Mouse (Mus musculus) heart, postnatal 10 days (tissue): Measurements from ENCODE around the gene Cdh4. TPM values are rescaled to one million over a fixed set of nuclear protein-coding genes. Genes with fewer than 3 reads are reported as not detected.

Source experiments
- DNase-seq, 2 experiments: peaks; one replicate each; pipeline ENCODE4 v3.0.0; 2021
- intact Hi-C: fragments of 180-260 bp; cut with DNase I; formaldehyde crosslinking; loops from one replicate; pipeline ENCODE4 v1.15.1; 2025
- total RNA-seq, 2 experiments: library from RNA; stranded (reverse); gene quantifications; 2 replicates each; pipeline ENCODE4 v1.2.3; 2021

The Cdh4 gene
- 1 to 10 TPM in 1 of 2 experiments, under 1 TPM in 1; 0.99 to 1.7 TPM for total RNA-seq

DNA sequence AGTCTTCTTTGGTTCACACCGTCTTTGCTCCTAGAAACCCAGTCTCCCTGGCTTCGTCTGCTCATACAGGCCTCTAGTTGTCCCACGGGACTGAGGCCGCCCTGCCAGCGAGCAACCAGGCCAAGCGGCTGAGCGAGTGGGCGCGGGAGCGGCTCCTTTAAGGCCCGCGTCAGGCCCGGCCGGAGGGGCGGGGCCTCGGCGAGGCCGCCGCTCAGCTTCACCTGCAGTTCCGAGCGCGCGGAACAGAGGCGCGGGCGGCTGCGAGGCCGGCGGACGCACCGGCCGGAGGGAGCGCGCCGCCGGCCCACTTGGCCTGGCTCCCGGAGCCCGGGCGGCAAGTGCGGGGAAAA, at the start of gene Cdh4:
Cdh4 (plus strand) TSS at position 241 of the 350 bp plus-strand sequence.
- intact Hi-C loops = loop anchor here (10.0 kb wide), 1 partner anchor 433 kb away; no protein-coding TSS in a partner anchor

DNA sequence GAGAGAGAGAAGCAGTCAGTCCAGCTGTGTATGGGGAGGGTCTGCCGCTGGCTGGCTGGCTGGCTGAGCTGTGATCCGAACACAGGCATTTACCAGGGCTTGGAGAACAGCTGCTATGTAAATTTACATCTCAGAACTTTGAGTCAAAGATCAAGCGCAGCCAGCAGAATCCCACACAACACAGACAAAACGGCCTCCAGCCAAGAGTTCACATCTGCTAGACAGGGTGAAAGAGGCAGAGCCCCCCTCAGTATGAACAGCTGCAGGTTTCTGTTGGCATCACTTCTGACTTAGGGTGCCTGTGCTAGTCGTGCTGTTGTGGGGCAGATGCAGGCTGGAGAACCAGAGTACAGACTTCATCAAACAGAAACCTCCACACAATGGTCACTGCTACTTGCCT, 46.8 kb upstream of the Cdh4 start:
- DNase-seq = no peak
- intact Hi-C loops = no loop called here

More for the DNA sequence above, at the start of gene Cdh4:
- peak in 1 of 2 experiments; percentile 67 for DNase-seq

DNA sequence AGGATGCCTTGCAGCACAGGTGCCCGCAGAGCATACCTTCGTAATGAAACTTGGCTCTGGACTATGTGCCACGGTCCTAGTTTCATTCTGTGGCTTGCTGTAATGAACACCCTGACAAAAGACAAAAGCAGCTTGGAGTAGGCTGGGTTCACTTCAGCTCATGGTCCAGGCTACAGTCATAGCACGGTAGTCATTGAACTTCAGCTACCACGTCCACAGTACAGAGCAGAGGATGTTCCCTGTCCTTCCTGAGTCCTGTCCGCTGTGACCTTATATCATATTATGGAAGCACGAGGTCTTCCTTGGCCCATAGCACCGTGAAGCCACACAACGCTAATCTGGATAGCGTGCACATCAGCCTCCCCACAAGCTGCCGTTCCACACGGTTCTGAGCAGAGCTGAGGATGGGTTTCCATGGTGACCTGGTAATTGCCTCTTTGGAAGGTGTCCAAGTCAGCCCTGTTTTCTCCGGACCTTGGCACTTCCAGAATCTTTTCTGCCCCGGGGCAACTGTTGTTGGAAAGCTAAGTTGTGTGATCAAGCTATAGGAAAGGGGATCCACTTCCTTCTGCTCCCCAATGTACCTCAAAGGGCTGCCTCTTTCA, 42.5 kb upstream of the Cdh4 start:
- DNase-seq = no peak
- intact Hi-C loops = no loop called here

DNA sequence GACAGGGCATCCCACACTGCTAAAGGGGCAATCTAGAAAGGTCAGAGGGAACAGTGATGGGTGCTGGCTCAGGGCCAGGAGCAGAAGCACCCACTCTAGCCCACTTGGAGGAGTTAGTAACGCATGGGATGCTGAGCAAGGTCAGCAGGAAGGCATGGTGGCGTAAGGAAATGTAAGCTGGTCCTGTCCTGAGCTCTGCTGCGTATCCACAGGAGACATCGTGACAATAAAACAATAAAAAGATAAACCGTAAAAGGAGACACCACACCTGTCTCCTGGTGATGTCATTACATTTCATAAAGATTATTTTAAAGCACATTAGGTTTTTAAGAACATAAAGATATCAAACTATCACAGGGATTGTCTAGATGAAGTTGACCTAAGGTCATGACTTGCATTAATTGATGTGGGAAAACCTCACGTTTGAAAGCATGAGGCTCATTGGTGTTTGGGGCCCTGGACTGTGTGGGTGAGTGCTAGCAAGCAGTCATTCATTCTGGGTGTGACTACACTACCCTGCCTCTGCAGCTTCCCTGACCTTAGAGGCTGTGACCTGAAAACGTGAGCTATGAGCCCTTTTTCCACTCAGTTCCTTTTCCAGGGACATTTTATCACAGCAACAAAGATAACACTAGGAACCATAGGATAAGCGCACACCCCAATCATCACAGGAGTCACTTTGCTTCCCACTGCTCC, 31.2 kb upstream of the Cdh4 start:
- DNase-seq = no peak
- intact Hi-C loops = no loop called here

DNA sequence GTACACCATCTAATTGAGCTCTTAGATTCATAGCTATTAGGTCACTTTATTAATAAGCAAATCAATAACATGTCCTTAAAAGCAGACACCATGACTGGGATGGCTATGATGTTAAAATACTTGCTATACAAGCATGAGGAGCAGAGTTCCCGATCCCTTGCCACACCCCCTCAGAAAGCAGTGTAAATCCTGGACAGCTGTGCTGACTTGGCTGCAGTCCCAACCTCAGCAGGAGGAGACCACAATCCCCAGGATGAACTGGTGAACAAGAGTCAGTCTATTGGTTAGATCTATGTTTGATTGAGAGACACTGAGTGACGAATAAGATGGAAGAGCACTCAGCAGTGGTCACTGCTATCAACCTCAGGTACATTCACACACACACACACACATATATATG, 29.3 kb upstream of the Cdh4 start:
- DNase-seq = no peak
- intact Hi-C loops = no loop called here

DNA sequence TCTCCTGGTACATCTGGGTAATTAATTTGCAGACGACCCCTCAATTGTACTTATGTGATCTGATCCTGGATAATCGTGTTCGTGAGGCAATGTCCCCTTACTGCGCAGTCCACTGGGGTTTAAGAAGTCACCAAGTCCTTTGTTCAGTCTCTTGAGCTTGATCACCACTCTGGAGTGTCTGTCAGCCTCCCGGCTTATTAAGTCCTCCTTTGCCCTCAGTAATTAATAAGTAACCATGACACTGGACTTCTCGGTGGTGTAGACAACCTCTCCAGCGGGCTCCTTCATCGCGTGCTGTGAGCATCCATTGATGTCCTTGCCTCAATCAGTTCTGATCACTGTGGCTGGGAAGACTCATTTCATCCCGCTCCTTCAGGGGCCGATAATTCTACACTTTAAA, 28.0 kb upstream of the Cdh4 start:
- intact Hi-C loops = no loop called here
- DNase-seq = no peak

DNA sequence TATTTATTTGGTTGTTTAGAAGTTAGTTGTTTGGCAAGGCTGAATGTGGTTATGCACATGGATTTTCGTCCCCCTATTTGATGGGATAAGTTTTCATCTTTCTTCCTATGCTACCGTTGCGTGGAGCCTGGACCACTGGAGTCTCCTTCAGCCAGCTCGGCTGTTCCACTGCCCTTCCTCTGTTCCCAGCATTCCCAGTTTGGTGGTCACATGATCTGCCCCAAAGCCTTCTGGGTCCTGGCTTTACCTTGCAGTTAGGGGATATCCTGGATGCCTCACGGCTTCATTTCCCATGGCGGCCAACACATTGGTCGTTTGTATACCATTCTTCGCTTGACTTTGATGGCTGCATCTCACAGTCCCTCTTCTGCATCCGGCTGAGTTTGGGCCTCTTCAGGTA, 27.5 kb upstream of the Cdh4 start:
- no peak for DNase-seq
- intact Hi-C loops = no loop called here

DNA sequence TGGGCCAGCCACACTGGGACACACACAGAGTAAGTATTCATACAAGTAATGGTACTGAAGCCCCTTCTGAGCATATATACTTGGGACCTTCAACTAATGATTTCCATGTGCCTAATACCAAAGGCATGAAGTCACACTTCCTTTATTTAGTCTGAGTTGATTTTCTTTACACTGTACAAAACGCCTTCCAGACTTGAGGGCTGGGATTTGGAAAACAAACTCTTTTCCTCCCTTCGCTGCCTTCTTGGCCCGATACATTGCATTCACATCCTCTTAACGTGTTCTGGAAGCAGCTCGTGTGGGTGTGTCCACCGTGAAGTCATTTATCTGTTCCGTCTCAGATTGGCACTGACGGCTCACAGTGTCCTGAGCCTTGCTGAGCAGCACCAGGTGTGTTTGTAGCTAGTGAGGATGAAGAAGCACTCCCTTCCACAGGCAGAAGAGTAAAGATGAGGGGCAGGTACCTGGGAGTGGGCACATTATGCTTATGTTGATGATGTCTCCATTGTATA, 26.3 kb upstream of the Cdh4 start:
- DNase-seq = no peak
- intact Hi-C loops = no loop called here

DNA sequence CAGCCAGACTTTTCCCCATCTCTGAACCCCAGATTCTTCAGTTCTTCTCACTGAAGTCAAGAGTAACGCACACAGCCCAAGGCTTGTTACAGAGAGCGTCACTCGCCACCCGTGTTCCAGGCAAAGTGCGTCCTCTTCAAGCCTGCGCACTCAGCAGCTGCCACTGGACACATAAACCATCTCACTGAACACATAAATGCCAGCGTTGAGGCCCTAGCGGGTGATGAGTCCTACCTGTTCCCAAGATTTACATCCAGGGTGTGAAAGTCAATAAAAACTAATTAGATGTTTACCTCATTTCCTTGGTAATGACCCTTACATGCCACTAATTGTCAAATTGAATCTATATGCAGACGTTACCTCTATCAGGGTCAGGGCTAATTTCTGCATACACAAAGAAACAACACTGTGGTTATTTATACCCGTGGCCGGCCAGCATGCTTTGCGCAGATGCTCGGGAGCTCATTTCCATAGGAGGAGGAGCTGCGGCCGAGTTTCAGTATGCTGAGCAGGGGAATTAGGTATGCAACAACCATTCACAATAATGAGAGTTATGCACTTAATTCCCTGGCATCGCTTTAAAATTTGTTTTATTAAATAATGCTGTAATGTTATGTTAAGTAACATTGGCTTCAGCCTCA, 25.5 kb upstream of the Cdh4 start:
- intact Hi-C loops = no loop called here
- no peak for DNase-seq

DNA sequence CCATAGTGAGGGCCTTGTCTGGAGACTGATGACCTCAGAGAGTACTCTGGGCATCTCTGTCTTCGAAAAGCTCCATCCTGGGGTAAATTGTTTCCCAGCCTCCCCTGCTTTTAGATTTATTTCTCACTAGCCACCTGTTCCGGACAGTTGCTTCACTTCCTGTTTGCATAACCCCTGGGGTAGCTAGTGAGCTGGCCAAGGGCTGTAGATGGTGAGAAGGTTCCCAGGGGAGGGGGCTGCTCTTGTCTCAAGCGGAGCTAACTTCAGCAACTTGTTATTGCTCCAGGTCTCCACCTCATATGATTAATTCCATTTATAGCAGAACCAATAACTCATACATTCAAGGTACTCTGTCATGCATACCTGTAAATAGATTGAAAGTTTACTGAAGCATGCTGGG, 16.6 kb upstream of the Cdh4 start:
- no peak for DNase-seq
- intact Hi-C loops = no loop called here

DNA sequence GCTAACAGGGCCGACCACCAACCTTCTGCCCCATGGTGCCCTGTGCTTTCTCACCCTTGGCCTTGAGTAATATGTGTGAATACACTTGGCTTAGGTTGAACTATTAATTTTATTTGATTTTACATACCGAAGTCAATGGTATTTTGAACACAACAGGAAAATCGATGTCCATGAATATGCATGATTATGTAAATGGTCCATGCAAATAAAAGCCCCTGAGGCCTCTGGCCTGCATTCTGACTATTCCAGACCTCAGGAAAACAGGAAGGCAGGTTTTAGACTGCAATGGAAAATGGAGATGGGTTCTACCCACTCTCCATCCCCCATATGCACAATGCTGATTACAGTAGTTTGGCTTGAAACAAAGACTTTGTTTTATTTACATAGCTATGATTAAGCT, 13.3 kb upstream of the Cdh4 start:
- DNase-seq = no peak
- intact Hi-C loops = no loop called here

DNA sequence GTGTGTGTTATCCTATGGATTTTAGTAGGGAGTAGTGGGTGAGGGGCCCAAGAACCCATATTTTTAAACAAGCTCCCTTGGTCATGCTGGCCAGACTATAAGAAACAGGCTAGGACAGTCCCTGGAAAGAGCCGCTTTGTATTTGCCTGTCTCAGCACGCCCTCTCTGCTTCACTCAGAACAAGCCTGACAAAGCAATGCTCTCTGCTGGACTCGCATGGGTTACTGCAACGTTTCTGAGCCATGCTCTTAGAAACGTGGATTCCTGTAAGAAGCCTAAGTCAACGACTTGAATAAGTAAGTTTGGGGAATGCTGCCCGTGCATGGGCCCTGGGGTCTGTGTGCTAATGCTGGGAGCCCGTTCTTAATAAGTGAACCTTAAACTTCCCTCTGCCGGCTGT, 2.1 kb upstream of the Cdh4 start:
- intact Hi-C loops = loop anchor here (10.0 kb wide), 1 partner anchor 435 kb away; no protein-coding TSS in a partner anchor
- DNase-seq = no peak

DNA sequence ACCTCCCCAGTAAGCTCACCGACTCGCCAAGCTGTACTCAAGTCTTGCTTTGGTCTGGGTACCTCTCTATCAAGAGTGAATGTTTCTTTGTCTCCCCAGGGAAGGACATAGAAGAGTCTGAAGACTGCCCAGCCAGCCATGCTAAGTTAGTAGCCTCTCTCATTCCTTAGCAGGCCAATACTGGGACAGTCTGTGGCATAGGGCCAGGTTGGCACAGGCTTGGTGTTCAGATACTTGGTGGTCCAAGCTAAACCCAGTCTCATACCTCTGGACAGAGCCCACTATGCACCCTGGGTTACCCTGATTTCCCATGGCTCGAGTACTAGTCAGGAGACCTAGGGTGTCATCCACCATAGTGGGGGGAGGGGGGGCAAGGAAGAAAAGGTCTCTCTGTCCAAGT, 1.1 kb upstream of the Cdh4 start:
- intact Hi-C loops = loop anchor here (10.0 kb wide), 1 partner anchor 434 kb away; no protein-coding TSS in a partner anchor

DNA sequence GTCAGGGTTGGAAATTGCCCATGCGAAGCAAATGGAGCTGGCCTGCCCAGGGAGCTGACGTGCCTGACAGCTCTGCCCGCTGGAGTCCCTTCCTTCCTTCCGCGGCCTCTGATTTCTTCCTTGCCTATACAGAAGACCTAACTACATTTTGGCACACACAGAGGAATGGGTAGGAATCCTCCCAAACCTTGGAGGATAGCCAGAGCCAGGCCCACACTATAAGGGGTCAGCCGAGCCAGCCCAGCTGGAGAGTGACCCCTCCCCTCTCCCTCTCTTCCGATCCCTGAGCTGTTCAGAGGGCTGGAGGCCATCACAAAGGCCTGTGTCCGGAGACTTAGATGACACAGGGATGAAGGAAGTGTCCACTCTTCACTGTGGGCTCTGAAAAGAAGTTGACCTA, 514 bp upstream of the Cdh4 start:
- DNase-seq = peak in 1 of 2 experiments; percentile 6
- intact Hi-C loops = loop anchor here (10.0 kb wide), 1 partner anchor 433 kb away; no protein-coding TSS in a partner anchor

More for the DNA sequence above, 1.1 kb upstream of the Cdh4 start:
- no peak for DNase-seq

DNA sequence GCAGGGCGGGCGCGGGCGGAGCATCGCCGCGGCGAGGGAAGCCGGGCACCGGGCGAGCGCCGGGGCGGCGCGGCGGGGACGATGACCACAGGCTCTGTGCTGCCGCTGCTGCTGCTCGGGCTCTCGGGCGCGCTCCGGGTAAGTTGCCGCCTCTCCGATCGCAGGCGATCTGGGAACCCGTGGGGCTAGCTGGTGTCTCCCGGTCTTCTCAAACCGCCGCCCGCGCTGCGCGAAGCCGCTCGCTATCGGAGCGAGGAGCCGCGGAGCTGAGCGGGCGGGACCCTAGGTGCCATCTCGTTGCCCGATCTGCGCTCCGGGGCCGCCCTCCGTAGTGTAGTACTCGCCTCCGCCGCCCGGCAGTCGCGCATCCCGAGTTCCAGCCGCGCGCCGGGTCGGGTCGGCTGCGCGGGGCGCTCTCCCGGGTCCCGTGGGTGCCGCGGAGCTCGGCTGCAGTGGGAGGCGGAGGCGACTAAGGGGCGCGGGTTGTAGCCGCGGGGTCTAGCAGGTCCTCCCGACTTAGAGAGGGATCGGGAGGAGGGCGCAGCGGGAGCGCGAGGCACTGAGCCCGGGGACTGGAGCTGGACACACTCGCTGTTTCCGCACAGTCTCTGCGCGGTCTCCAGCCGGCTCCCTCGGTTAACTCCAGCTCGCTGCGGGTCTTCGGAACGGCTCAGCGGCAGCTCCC, 452 bp downstream of the Cdh4 start:
- peak in 1 of 2 experiments; percentile 62 for DNase-seq
- intact Hi-C loops = loop anchor here (10.0 kb wide), 1 partner anchor 432 kb away; no protein-coding TSS in a partner anchor

DNA sequence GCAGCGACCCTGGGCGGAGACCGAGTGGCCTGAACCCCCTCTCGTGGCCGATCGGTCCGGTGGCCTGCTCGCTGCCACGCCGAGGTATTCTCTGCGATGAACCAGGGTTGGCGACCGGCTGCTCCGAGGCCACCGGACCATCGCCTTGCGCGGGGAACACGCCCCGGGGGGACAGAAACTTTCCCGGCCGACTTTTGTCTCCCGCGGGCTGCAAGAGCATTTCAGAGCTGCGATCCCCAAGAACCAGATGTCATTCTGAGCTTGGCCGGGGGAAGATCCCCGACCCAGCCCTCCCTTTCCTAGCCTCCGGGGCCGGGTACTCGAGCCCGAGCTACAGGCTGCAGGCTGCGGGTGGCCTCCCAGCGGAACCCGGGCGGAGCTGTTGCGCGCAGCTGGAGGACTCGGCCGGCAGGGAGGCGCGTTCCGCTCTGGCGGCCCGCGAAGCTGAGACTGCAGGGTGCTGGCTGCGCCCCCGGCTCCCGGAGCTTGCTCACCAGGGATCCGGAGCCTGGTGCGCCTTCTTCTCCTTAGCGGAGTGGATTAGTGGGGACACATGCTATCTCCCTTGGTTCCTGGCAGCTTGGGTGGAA, 1.1 kb downstream of the Cdh4 start:
- intact Hi-C loops = loop anchor here (10.0 kb wide), 1 partner anchor 431 kb away; no protein-coding TSS in a partner anchor
- peak; percentile 42 to 43 for DNase-seq

DNA sequence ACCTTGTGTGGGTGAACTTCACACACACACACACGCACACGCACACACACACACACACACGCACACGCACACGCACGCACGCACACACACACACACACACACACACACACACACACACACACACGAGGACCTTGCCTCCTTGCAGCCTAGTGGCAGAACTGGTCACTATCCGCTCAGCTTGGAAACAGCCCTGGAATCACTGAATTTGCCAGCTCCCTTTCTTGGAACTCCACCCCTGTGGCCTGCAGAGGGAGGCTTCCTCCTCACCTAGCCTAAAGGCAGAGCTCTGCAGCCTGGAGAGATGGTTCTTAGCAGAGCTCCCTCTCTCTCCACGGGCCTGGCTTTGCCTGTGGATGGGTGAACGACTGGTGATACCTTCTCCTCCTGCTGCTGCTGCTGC, 1.7 kb downstream of the Cdh4 start:
- intact Hi-C loops = loop anchor here (10.0 kb wide), 1 partner anchor 431 kb away; no protein-coding TSS in a partner anchor
- no peak for DNase-seq

DNA sequence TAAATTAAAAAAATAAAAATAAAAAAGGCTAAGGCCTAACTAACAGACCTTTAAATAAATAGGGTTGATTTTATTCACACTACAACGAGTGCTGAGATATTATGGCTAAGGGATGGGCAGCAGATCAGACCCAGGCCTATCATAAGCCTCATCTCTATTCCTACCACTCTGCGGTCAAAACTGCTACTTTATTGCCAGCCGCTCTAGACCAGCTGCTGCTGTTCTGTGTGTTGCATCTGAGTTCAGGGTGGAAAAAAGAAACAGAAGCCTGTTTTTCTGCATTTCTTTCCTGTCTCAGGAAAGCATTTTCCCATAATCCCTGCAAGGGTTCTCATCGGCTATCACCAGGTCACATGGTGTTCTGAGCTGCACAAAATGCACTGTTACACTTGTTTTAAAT, 6.0 kb downstream of the Cdh4 start:
- no peak for DNase-seq
- intact Hi-C loops = loop anchor here (10.0 kb wide), 1 partner anchor 427 kb away; no protein-coding TSS in a partner anchor

DNA sequence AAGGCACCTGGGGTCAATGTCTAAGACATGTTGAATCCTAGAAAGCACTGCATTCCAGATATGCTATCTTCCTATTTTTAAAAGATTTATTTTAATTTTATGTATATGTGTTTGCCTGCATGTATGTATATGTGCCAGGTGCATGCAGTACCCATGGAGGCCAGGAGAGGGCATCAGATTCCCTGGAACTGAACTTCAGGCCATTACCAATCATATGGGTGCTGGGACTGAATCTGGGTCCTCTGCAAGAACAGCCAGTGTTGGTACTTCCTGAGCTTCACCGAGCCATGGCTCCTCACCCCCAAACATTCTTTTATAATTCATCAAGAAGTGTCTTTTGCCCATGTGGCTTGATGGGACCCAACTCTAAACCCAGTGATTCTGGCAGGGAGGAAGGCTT, 6.8 kb downstream of the Cdh4 start:
- DNase-seq = no peak
- intact Hi-C loops = loop anchor here (10.0 kb wide), 1 partner anchor 426 kb away; no protein-coding TSS in a partner anchor

DNA sequence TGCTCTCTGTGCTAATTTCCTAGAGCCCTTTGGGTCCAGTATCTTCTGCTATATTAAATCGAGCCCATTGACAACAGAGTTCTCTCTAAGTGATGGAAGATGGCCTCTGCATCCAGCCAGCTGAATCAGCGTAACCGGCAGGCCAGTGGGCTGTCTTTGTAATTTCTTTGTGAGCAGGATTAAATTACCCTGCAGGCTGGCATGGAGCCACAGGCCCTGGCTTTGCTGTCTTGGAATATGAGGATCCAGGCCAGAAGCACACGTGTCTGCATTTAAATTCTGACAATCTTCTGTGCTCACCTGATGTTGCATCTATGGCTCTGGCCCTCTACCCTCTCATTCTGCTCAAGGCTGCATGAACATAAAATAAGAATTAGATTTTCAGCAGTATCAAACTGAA, 17.0 kb downstream of the Cdh4 start:
- intact Hi-C loops = no loop called here
- no peak for DNase-seq
